Mouse (Mus musculus) neural tube, embryonic 12.5 days (tissue): ENCODE data around the gene Phf2. TPM values are rescaled to one million over a fixed set of nuclear protein-coding genes. Genes with fewer than 3 reads are reported as not detected.

ENCODE experiments used
- ATAC-seq: fragments of 200-750 bp; cut with Nextera tagmentation; 2 replicates; pipeline ENCODE4 v1.8.0; 2017; ENCODE audit warnings: low read depth, mild to moderate bottlenecking, moderate TSS enrichment, moderate library complexity; ENCODE audit not compliant: low FRiP score
- H3K27ac ChIP-seq: fragments of 300-500 bp; sonication (generic); 2 replicates; pipeline ENCODE4 v1.5.1; 2016
- H3K27me3 ChIP-seq: fragments of 300-500 bp; sonication (generic); replicated peaks from 2 replicates; pipeline ENCODE4 v1.6.1; 2016; ENCODE audit warnings: mild to moderate bottlenecking
- H3K36me3 ChIP-seq: fragments of 300-500 bp; sonication (generic); 2 replicates; pipeline ENCODE4 v1.6.1; 2016; ENCODE audit warnings: mild to moderate bottlenecking
- H3K4me1 ChIP-seq: fragments of 300-500 bp; sonication (generic); 2 replicates; pipeline ENCODE4 v1.6.1; 2016
- H3K4me2 ChIP-seq: fragments of 300-500 bp; sonication (generic); replicated peaks from 2 replicates; pipeline ENCODE4 v1.6.1; 2016; ENCODE audit warnings: mild to moderate bottlenecking
- H3K4me3 ChIP-seq: fragments of 300-500 bp; sonication (generic); 2 replicates; pipeline ENCODE4 v1.5.1; 2016
- H3K9ac ChIP-seq: fragments of 300-500 bp; sonication (generic); 2 replicates; pipeline ENCODE4 v1.6.1; 2016; ENCODE audit warnings: mild to moderate bottlenecking
- H3K9me3 ChIP-seq: fragments of 300-500 bp; sonication (generic); 2 replicates; pipeline ENCODE4 v1.6.1; 2016; ENCODE audit warnings: mild to moderate bottlenecking
- WGBS: fragments of 180-500 bp; shearing (Covaris S2); methylation state at CpG from one replicate; pipeline ENCODE4 v1.1.7; 2016; 5-methylcytosine and 5-hydroxymethylcytosine counted together
- polyA plus RNA-seq: library from polyadenylated mRNA; unstranded; fragments of >200 nt; fragmentation: Nextera tagmentation; extraction: Ambion mirVana; gene quantifications from 2 replicates; pipeline ENCODE4 v1.2.1, GENCODE M21; 2016

Phf2 gene
- 9.6 and 10.9 TPM in 2 replicates for polyA plus RNA-seq

- Histone ChIP-seq H3K4me1 (peaks cover 27% of the 10 kb centered on the region), H3K27me3 (no peaks in the 10 kb centered on the region), H3K9me3 (no peaks in the 10 kb centered on the region), H3K27ac (peak within 1 kb of the TSS; percentile 64; the same call in 1 of the 2 replicates), H3K36me3 (peaks cover 4% of the 10 kb centered on the region; the same call in 1 of the 2 replicates), H3K4me3 (peak within 1 kb of the TSS; percentile 99), H3K4me2 (peak within 1 kb of the TSS; percentile 92), H3K9ac (peak within 1 kb of the TSS; percentile 98)
- under 1% methylated on average over 72 of the region's 117 CpGs for WGBS
- ATAC-seq = peak; percentile 39
Observed at GRCm38 (mm10) chr13:48870771-48871731, at the start of gene Phf2. Gene Phf2 (minus strand): TSS chr13:48871119.

GRCm38 (mm10) chr13:48919756-48920415, 49.0 kb upstream of the Phf2 start:
- Histone ChIP-seq H3K9me3 (no peaks in the 10 kb centered on the region), H3K9ac (no peak overlapping the region), H3K4me3 (no peak overlapping the region), H3K27ac (no peak overlapping the region), H3K4me1 (no peaks in the 10 kb centered on the region), H3K36me3 (peaks cover 51% of the 10 kb centered on the region), H3K4me2 (no peak overlapping the region), H3K27me3 (no peaks in the 10 kb centered on the region)
- 87% methylated on average over 7 of the region's 7 CpGs for WGBS
- no peak for ATAC-seq

GRCm38 (mm10) chr13:48917113-48917599, 46.2 kb upstream of the Phf2 start:
- no peak for ATAC-seq
- Histone ChIP-seq H3K4me1 (no peaks in the 10 kb centered on the region), H3K36me3 (peaks cover 69% of the 10 kb centered on the region), H3K27ac (no peak overlapping the region), H3K4me3 (no peak overlapping the region), H3K27me3 (no peaks in the 10 kb centered on the region), H3K4me2 (no peak overlapping the region), H3K9ac (no peak overlapping the region), H3K9me3 (no peaks in the 10 kb centered on the region)
- 98% methylated on average over 3 of the region's 3 CpGs for WGBS

- ATAC-seq = no peak
- H3K9ac ChIP-seq = no peak overlapping the region
- no peaks in the 10 kb centered on the region for H3K9me3 ChIP-seq
- H3K36me3 ChIP-seq = peaks cover 61% of the 10 kb centered on the region
- no peak overlapping the region for H3K4me3 ChIP-seq
- H3K27ac ChIP-seq = no peak overlapping the region
- no peaks in the 10 kb centered on the region for H3K27me3 ChIP-seq
- H3K4me2 ChIP-seq = no peak overlapping the region
- WGBS = 98% methylated on average over 1 of the region's 1 CpGs
- no peaks in the 10 kb centered on the region for H3K4me1 ChIP-seq
Observed at GRCm38 (mm10) chr13:48913680-48914079, 42.8 kb upstream of the Phf2 start.

- no peaks in the 10 kb centered on the region for H3K4me1 ChIP-seq
- H3K9ac ChIP-seq = no peak overlapping the region
- no peak overlapping the region for H3K4me3 ChIP-seq
- no peak overlapping the region for H3K27ac ChIP-seq
- no peak overlapping the region for H3K4me2 ChIP-seq
- WGBS = 89% methylated on average over 3 of the region's 3 CpGs
- no peaks in the 10 kb centered on the region for H3K27me3 ChIP-seq
- H3K36me3 ChIP-seq = peaks cover 63% of the 10 kb centered on the region
- no peak for ATAC-seq
- no peaks in the 10 kb centered on the region for H3K9me3 ChIP-seq
Observed at GRCm38 (mm10) chr13:48913141-48913540, 42.2 kb upstream of the Phf2 start.

GRCm38 (mm10) chr13:48911426-48911825, 40.5 kb upstream of the Phf2 start:
- Histone ChIP-seq H3K27me3 (no peaks in the 10 kb centered on the region), H3K4me3 (no peak overlapping the region), H3K9ac (no peak overlapping the region), H3K9me3 (no peaks in the 10 kb centered on the region), H3K4me1 (no peaks in the 10 kb centered on the region), H3K36me3 (peaks cover 55% of the 10 kb centered on the region), H3K27ac (no peak overlapping the region), H3K4me2 (no peak overlapping the region)
- no peak for ATAC-seq
- WGBS = 88% methylated on average over 7 of the region's 7 CpGs

GRCm38 (mm10) chr13:48905458-48905857, 34.5 kb upstream of the Phf2 start:
- peaks cover 58% of the 10 kb centered on the region for H3K36me3 ChIP-seq
- H3K4me3 ChIP-seq = no peak overlapping the region
- H3K9me3 ChIP-seq = no peaks in the 10 kb centered on the region
- WGBS = 96% methylated on average over 2 of the region's 2 CpGs
- no peaks in the 10 kb centered on the region for H3K27me3 ChIP-seq
- no peaks in the 10 kb centered on the region for H3K4me1 ChIP-seq
- H3K27ac ChIP-seq = no peak overlapping the region
- no peak for ATAC-seq
- H3K4me2 ChIP-seq = no peak overlapping the region
- no peak overlapping the region for H3K9ac ChIP-seq

GRCm38 (mm10) chr13:48895376-48895775, 24.5 kb upstream of the Phf2 start:
- 93% methylated on average over 5 of the region's 5 CpGs for WGBS

GRCm38 (mm10) chr13:48890260-48890960, 19.5 kb upstream of the Phf2 start:
- Histone ChIP-seq H3K4me3 (no peak overlapping the region), H3K9me3 (no peaks in the 10 kb centered on the region), H3K27me3 (no peaks in the 10 kb centered on the region), H3K9ac (no peak overlapping the region), H3K4me1 (no peaks in the 10 kb centered on the region), H3K27ac (no peak overlapping the region), H3K4me2 (no peak overlapping the region), H3K36me3 (peaks cover 70% of the 10 kb centered on the region)
- ATAC-seq = no peak
- WGBS = 91% methylated on average over 4 of the region's 4 CpGs

More at GRCm38 (mm10) chr13:48895376-48895775, 24.5 kb upstream of the Phf2 start:
- Histone ChIP-seq H3K9ac (no peak overlapping the region), H3K4me3 (no peak overlapping the region), H3K4me1 (no peaks in the 10 kb centered on the region), H3K27ac (no peak overlapping the region), H3K36me3 (peaks cover 59% of the 10 kb centered on the region), H3K9me3 (no peaks in the 10 kb centered on the region), H3K4me2 (no peak overlapping the region), H3K27me3 (no peaks in the 10 kb centered on the region)
- ATAC-seq = no peak

GRCm38 (mm10) chr13:48878534-48878933, 7.6 kb upstream of the Phf2 start:
- H3K36me3 ChIP-seq = peaks cover 30% of the 10 kb centered on the region
- peak; percentile 99 for ATAC-seq
- H3K4me3 ChIP-seq = peak overlapping the region; percentile 36
- H3K27me3 ChIP-seq = no peaks in the 10 kb centered on the region
- H3K4me2 ChIP-seq = peak overlapping the region; percentile 69
- no peaks in the 10 kb centered on the region for H3K9me3 ChIP-seq
- H3K4me1 ChIP-seq = peaks cover 6% of the 10 kb centered on the region
- peak overlapping the region; percentile 70 for H3K9ac ChIP-seq
- H3K27ac ChIP-seq = peak overlapping the region; percentile 76
- under 1% methylated on average over 36 of the region's 36 CpGs for WGBS

- peaks cover 25% of the 10 kb centered on the region for H3K36me3 ChIP-seq
- H3K4me1 ChIP-seq = peaks cover 6% of the 10 kb centered on the region
- 0 out of 2 replicates have a peak overlapping the region, but pooled peaks have one; percentile 76 for H3K27ac ChIP-seq
- peak overlapping the region; percentile 36 for H3K4me3 ChIP-seq
- peak overlapping the region; percentile 70; the same call in 1 of the 2 replicates for H3K9ac ChIP-seq
- H3K4me2 ChIP-seq = peak overlapping the region; percentile 69
- ATAC-seq = no peak
- H3K27me3 ChIP-seq = no peaks in the 10 kb centered on the region
- no peaks in the 10 kb centered on the region for H3K9me3 ChIP-seq
Observed at GRCm38 (mm10) chr13:48877805-48878204, 6.9 kb upstream of the Phf2 start.
